Mouse (Mus musculus) testis, adult 2 months (tissue): ENCODE results near the gene Usb1.

Experiments
- CTCF ChIP-seq: fragments of 200-500 bp; IDR thresholded peaks from 2 replicates; pipeline ENCODE4 v1.5.1; 2012; ENCODE audit warnings: low read depth, mild to moderate bottlenecking, inconsistent platforms, low read length, moderate library complexity; ENCODE audit not compliant: control insufficient read depth, insufficient read depth, insufficient replicate concordance
- POLR2A ChIP-seq: fragments of 200-500 bp; IDR thresholded peaks from 2 replicates; pipeline ENCODE4 v1.6.1; 2012; ENCODE audit warnings: low read depth, mild to moderate bottlenecking, inconsistent platforms, low read length, moderate library complexity; ENCODE audit not compliant: control insufficient read depth

GRCm38 (mm10) chr8:95344668-95345067 is 12.6 kb downstream of the Usb1 start:
- TF ChIP-seq CTCF (no peak), POLR2A (no peak)
